ENCODE assay signal across 9 mouse cellular contexts in genomic region chr11:59525237-59525636, GRCm38 (mm10). TPM values are rescaled to one million over a fixed set of nuclear protein-coding genes. Genes with fewer than 3 reads are reported as not detected.
DNase-seq lines count a peak whose midpoint lies in the region; ATAC-seq lines count a peak whose summit lies in the region.
"Had no signal": no experiment of that assay in that cellular context is flagged by ENCODE, and none has a peak within 500 bp of the region (broad histone marks: within the 10 kb centered on the region; RNA-seq: fewer than 3 reads in every experiment).

No protein-coding gene starts in this region.

- ATAC-seq in CD4-positive, CD25-positive, alpha-beta regulatory T cell, adult 4 months, result peak; percentile 65

- peak; percentile 94 for DNase-seq in R1 (ENCODE audit: low read depth, low spot score)
- peak; percentile 81 to 89 for DNase-seq in cerebellum, postnatal 25 days
- peak; percentile 56 to 75 for DNase-seq in gastrocnemius, postnatal 4 days (ENCODE audit: low spot score in 2 of 2)
- DNase-seq in layer of hippocampus, adult 18-20 months (ENCODE audit: low spot score in 2 of 2), result peak; percentile 72 to 91
- DNase-seq in lung, postnatal 25 days (ENCODE audit: low spot score), result peak; percentile 88
- DNase-seq in right cerebral cortex, postnatal 25 days, result peak; percentile 77
- peak; percentile 51 for DNase-seq in yolk sac, embryonic 10.5 days (ENCODE audit: low spot score)

RNA-seq across cellular contexts. Expression of gene Zkscan17, which starts 1.3 kb away (rescaled TPM):
- 10 to 100 TPM in 1 of 2 experiments, 1 to 10 TPM in 1; 8.6 to 14.2 TPM for polyA plus RNA-seq in CD4-positive, CD25-positive, alpha-beta regulatory T cell, adult 4 months (2017; shearing (Covaris generic))
- total RNA-seq in gastrocnemius, postnatal 4 days (2021), result 10 to 100 TPM; 21.1 to 22.0 TPM
- 1 to 10 TPM; 6.5 to 6.6 TPM for total RNA-seq in layer of hippocampus, adult 18-20 months (2021)

RNA-seq across cellular contexts. Expression of gene Nlrp3, which starts 16.1 kb away (rescaled TPM):
- polyA plus RNA-seq in CD4-positive, CD25-positive, alpha-beta regulatory T cell, adult 4 months (2017; shearing (Covaris generic)), result not detected
- under 1 TPM; 0.47 to 0.69 TPM for total RNA-seq in gastrocnemius, postnatal 4 days (2021)
- total RNA-seq in layer of hippocampus, adult 18-20 months (2021), result under 1 TPM; 0.79 to 0.92 TPM

RNA-seq across cellular contexts. Expression of gene Olfr222, which starts 50.8 kb away (rescaled TPM):
- not detected for polyA plus RNA-seq in CD4-positive, CD25-positive, alpha-beta regulatory T cell, adult 4 months (2017; shearing (Covaris generic))
- not detected for total RNA-seq in gastrocnemius, postnatal 4 days (2021)
- total RNA-seq in layer of hippocampus, adult 18-20 months (2021), result not detected
- polyA plus RNA-seq: limb, embryonic 13.5 days had no signal

RNA-seq across cellular contexts. Expression of gene Zfp867, which starts 53.0 kb away (rescaled TPM):
- polyA plus RNA-seq in CD4-positive, CD25-positive, alpha-beta regulatory T cell, adult 4 months (2017; shearing (Covaris generic)), result 1 to 10 TPM; 6.0 to 6.9 TPM
- total RNA-seq in gastrocnemius, postnatal 4 days (2021), result 1 to 10 TPM; 5.7 to 6.1 TPM
- 1 to 10 TPM; 2.4 to 2.5 TPM for total RNA-seq in layer of hippocampus, adult 18-20 months (2021)

Comparison
In these comparisons a context has a peak if more than half of its experiments do, and no peak if none do; other contexts are left out.
1. Peak in every context shown above with its lines: DNase-seq and ATAC-seq.